In the genomic region with DNA sequence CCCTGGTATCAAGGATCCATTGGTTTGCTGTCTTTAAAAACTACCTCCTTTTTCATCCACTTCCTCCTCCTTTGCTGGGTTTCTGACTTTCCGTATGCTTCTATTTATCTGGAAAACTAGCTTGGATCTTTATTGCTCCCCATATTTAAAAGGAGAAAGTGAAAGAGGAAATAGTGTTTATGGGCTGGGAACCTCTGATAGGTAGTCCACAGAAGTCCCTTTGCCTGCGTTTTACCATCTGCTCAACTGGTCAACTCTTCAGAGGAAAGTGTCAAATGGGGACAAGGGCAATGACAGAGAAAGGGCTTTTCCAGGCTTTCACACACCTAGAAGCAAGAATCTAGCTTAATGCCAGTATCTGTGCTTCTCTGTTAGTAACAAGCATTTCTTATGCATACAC, we compare ENCODE assay signal across 21 mouse cellular contexts. TPM values are rescaled to one million over a fixed set of nuclear protein-coding genes. Genes with fewer than 3 reads are reported as not detected.
"Had no signal": no experiment of that assay in that cellular context is flagged by ENCODE, and none has a peak within 500 bp of the region (broad histone marks: within the 10 kb centered on the region; RNA-seq: fewer than 3 reads in every experiment).

No protein-coding gene starts in this region.

- H3K4me3 ChIP-seq: lung, embryonic 15.5 days; midbrain, embryonic 13.5 days; midbrain, embryonic 15.5 days; neural tube, embryonic 12.5 days; stomach, embryonic 15.5 days had no signal

- H3K4me1 ChIP-seq: lung, embryonic 15.5 days; midbrain, embryonic 13.5 days; midbrain, embryonic 15.5 days; neural tube, embryonic 12.5 days; stomach, embryonic 15.5 days had no signal

- ATAC-seq: liver, postnatal 0 days; lung, postnatal 0 days; midbrain, embryonic 13.5 days; midbrain, embryonic 15.5 days had no signal

- H3K4me2 ChIP-seq: lung, embryonic 15.5 days; midbrain, embryonic 11.5 days; midbrain, embryonic 13.5 days; midbrain, embryonic 15.5 days; neural tube, embryonic 12.5 days; stomach, embryonic 15.5 days had no signal

- H3K9me3 ChIP-seq: lung, embryonic 15.5 days; midbrain, embryonic 13.5 days; midbrain, embryonic 15.5 days; neural tube, embryonic 12.5 days; stomach, embryonic 15.5 days had no signal

- H3K27me3 ChIP-seq: lung, embryonic 15.5 days; midbrain, embryonic 13.5 days; midbrain, embryonic 15.5 days; neural tube, embryonic 12.5 days; stomach, embryonic 15.5 days had no signal

- H3K36me3 ChIP-seq: lung, embryonic 15.5 days; midbrain, embryonic 13.5 days; midbrain, embryonic 15.5 days; neural tube, embryonic 12.5 days; stomach, embryonic 15.5 days had no signal

- H3K27ac ChIP-seq: lung, embryonic 15.5 days; macrophage; midbrain, embryonic 13.5 days; midbrain, embryonic 15.5 days; neural tube, embryonic 12.5 days; stomach, embryonic 15.5 days; stomach, postnatal 0 days had no signal

- DNase-seq: liver, postnatal 0 days; lung, adult 2 months; lung, postnatal 14 days; lung, postnatal 36 days; right cerebral cortex, postnatal 25 days; right cerebral cortex, postnatal 4 days; thymus, adult 2 months; thymus, postnatal 25 days; thymus, postnatal 4 days had no signal

- H3K9ac ChIP-seq: liver, postnatal 0 days; lung, embryonic 15.5 days; midbrain, embryonic 13.5 days; midbrain, embryonic 15.5 days; neural tube, embryonic 12.5 days; stomach, embryonic 15.5 days had no signal

RNA-seq across cellular contexts. Expression of gene Kitl, which starts 34.5 kb away (rescaled TPM):
- total RNA-seq: megakaryocyte progenitor cell, adult 5-6 weeks; monocyte, adult 5-6 weeks; neutrophil, adult 5-6 weeks had no signal
